Mouse (Mus musculus) midbrain, postnatal 0 days (tissue): ENCODE measurements around the gene Apol6. TPM values are rescaled to one million over a fixed set of nuclear protein-coding genes. Genes with fewer than 3 reads are reported as not detected.

Experiments used
- ATAC-seq: fragments of 200-750 bp; cut with Nextera tagmentation; 2 replicates; pipeline ENCODE4 v1.8.0; 2017; ENCODE audit warnings: moderate number of reproducible peaks, mild to moderate bottlenecking, moderate TSS enrichment, moderate library complexity; ENCODE audit not compliant: low FRiP score
- DNase-seq: peaks from one replicate; pipeline ENCODE4 v3.0.0-alpha.2; 2015; ENCODE audit warnings: low spot score
- H3K27ac ChIP-seq: fragments of 300-500 bp; sonication (generic); 2 replicates; pipeline ENCODE4 v1.5.1; 2014; ENCODE audit warnings: low read depth, mild to moderate bottlenecking, low read length, mixed read lengths
- H3K27me3 ChIP-seq: fragments of 300-500 bp; sonication (generic); 2 replicates; pipeline ENCODE4 v1.6.1; 2014; ENCODE audit warnings: low read length, control low read depth, mixed read lengths; ENCODE audit not compliant: insufficient read depth
- H3K36me3 ChIP-seq: fragments of 300-500 bp; sonication (generic); 2 replicates; pipeline ENCODE4 v1.6.1; 2014; ENCODE audit warnings: low read length, control low read depth, mixed read lengths; ENCODE audit not compliant: insufficient read depth
- H3K4me1 ChIP-seq: fragments of 300-500 bp; sonication (generic); 2 replicates; pipeline ENCODE4 v1.6.1; 2014; ENCODE audit warnings: mild to moderate bottlenecking, control low read depth, antibody characterized with exemption, low read length, mixed read lengths; ENCODE audit not compliant: insufficient read depth
- H3K4me2 ChIP-seq: fragments of 300-500 bp; sonication (generic); 2 replicates; pipeline ENCODE4 v1.6.1; 2014; ENCODE audit warnings: low read depth, mild to moderate bottlenecking, low read length, mixed read lengths; ENCODE audit not compliant: poor library complexity, severe bottlenecking
- H3K4me3 ChIP-seq: fragments of 300-500 bp; sonication (generic); 2 replicates; pipeline ENCODE4 v1.5.1; 2014; ENCODE audit warnings: low read depth, mild to moderate bottlenecking, low read length, moderate library complexity
- H3K9ac ChIP-seq: fragments of 300-500 bp; sonication (generic); replicated peaks from 2 replicates; pipeline ENCODE4 v1.6.1; 2014; ENCODE audit warnings: mild to moderate bottlenecking, low read length, moderate library complexity, mixed read lengths; ENCODE audit not compliant: poor library complexity, severe bottlenecking
- H3K9me3 ChIP-seq: fragments of 300-500 bp; sonication (generic); 2 replicates; pipeline ENCODE4 v1.6.1; 2016; ENCODE audit warnings: low read length, control low read depth
- CTCF ChIP-seq: IDR thresholded peaks from 2 replicates; pipeline ENCODE4 v1.5.1; 2016; ENCODE audit warnings: antibody characterized with exemption, mild to moderate bottlenecking
- WGBS: fragments of 180-500 bp; shearing (Covaris S2); extraction: QIAGEN DNeasy Blood & Tissue Kit; methylation state at CpG from one replicate; pipeline ENCODE4 v1.1.7; 2014; 5-methylcytosine and 5-hydroxymethylcytosine counted together
- polyA plus RNA-seq: library from polyadenylated mRNA; unstranded; fragments of >200 nt; fragmentation: Nextera tagmentation; extraction: Ambion mirVana; gene quantifications from 2 replicates; pipeline ENCODE4 v1.2.1, GENCODE M21; 2015
- total RNA-seq: library from RNA; depleted of rRNA; stranded (reverse); fragments of >200 nt; gene quantifications from 2 replicates; pipeline ENCODE4 v1.2.3, GENCODE M21; 2014

Apol6 gene
- total and polyA plus RNA-seq, 2 experiments from 2014 or later: 0.15 to 0.16 TPM

GRCm38 (mm10) chr15:77086488-77086887 is 42.0 kb downstream of the Apol6 start:
- ATAC-seq: no peak
- peaks cover 31% of the 10 kb centered on the region for H3K36me3 ChIP-seq

GRCm38 (mm10) chr15:77089249-77089648 is 44.7 kb downstream of the Apol6 start:
- Histone ChIP-seq H3K4me2 (no peak overlapping the region), H3K4me3 (no peak overlapping the region), H3K4me1 (no peaks in the 10 kb centered on the region), H3K9me3 (no peaks in the 10 kb centered on the region), H3K9ac (no peak overlapping the region), H3K27ac (no peak overlapping the region), H3K27me3 (no peaks in the 10 kb centered on the region), H3K36me3 (peaks cover 30% of the 10 kb centered on the region)
- no peak for TF ChIP-seq CTCF
- 53% methylated on average over 11 of the region's 11 CpGs for WGBS
- ATAC-seq (no peak), DNase-seq (no peak)

More at GRCm38 (mm10) chr15:77086488-77086887, 42.0 kb downstream of the Apol6 start:
- no peaks in the 10 kb centered on the region for H3K9me3 ChIP-seq
- DNase-seq: no peak
- H3K4me1 ChIP-seq: no peaks in the 10 kb centered on the region
- no peak overlapping the region for H3K9ac ChIP-seq
- H3K4me3 ChIP-seq: no peak overlapping the region
- H3K27me3 ChIP-seq: no peaks in the 10 kb centered on the region
- no peak overlapping the region for H3K27ac ChIP-seq
- TF ChIP-seq CTCF: no peak
- no peak overlapping the region for H3K4me2 ChIP-seq
- WGBS: 100% methylated on average over 1 of the region's 1 CpGs

GRCm38 (mm10) chr15:77090531-77090930 is 46.0 kb downstream of the Apol6 start:
- Histone ChIP-seq H3K4me3 (no peak overlapping the region), H3K4me1 (no peaks in the 10 kb centered on the region), H3K9ac (no peak overlapping the region), H3K4me2 (no peak overlapping the region), H3K27ac (no peak overlapping the region), H3K9me3 (no peaks in the 10 kb centered on the region), H3K36me3 (peaks cover 22% of the 10 kb centered on the region), H3K27me3 (no peaks in the 10 kb centered on the region)
- no peak for ATAC-seq
- DNase-seq: no peak
- no peak for TF ChIP-seq CTCF
- 89% methylated on average over 5 of the region's 5 CpGs for WGBS

GRCm38 (mm10) chr15:77091394-77091793 is 46.9 kb downstream of the Apol6 start:
- no peak for ATAC-seq
- TF ChIP-seq CTCF: no peak

GRCm38 (mm10) chr15:77094431-77094830 is 49.9 kb downstream of the Apol6 start:
- no peaks in the 10 kb centered on the region for H3K9me3 ChIP-seq
- 96% methylated on average over 13 of the region's 13 CpGs for WGBS
- no peak for DNase-seq
- no peak overlapping the region for H3K4me3 ChIP-seq
- no peaks in the 10 kb centered on the region for H3K27me3 ChIP-seq
- TF ChIP-seq CTCF: no peak
- ATAC-seq: no peak
- H3K4me1 ChIP-seq: no peaks in the 10 kb centered on the region
- H3K36me3 ChIP-seq: peaks cover 35% of the 10 kb centered on the region
- H3K4me2 ChIP-seq: no peak overlapping the region
- no peak overlapping the region for H3K9ac ChIP-seq
- H3K27ac ChIP-seq: no peak overlapping the region

More at GRCm38 (mm10) chr15:77091394-77091793, 46.9 kb downstream of the Apol6 start:
- WGBS: 76% methylated on average over 4 of the region's 4 CpGs
- 0 out of 2 replicates have a peak overlapping the region, but pooled peaks have one; percentile 13 for H3K27ac ChIP-seq
- no peaks in the 10 kb centered on the region for H3K9me3 ChIP-seq
- no peaks in the 10 kb centered on the region for H3K4me1 ChIP-seq
- no peak overlapping the region for H3K4me3 ChIP-seq
- no peak overlapping the region for H3K4me2 ChIP-seq
- H3K27me3 ChIP-seq: no peaks in the 10 kb centered on the region
- H3K36me3 ChIP-seq: peaks cover 22% of the 10 kb centered on the region
- no peak overlapping the region for H3K9ac ChIP-seq
- no peak for DNase-seq

- ATAC-seq (no peak), DNase-seq (no peak)
- Histone ChIP-seq H3K9me3 (no peaks in the 10 kb centered on the region), H3K4me3 (no peak overlapping the region), H3K27me3 (no peaks in the 10 kb centered on the region), H3K4me1 (no peaks in the 10 kb centered on the region), H3K27ac (no peak overlapping the region), H3K36me3 (peaks cover 35% of the 10 kb centered on the region), H3K9ac (no peak overlapping the region), H3K4me2 (no peak overlapping the region)
- WGBS: 95% methylated on average over 1 of the region's 1 CpGs
- TF ChIP-seq CTCF: no peak
These were observed 50.7 kb downstream of the Apol6 start for GRCm38 (mm10) chr15:77095216-77095615.
